Mouse (Mus musculus) midbrain, embryonic 16.5 days (tissue): ENCODE results near the gene Pot1a. TPM values are rescaled to one million over a fixed set of nuclear protein-coding genes. Genes with fewer than 3 reads are reported as not detected.

Experiments used
- ATAC-seq: fragments of 200-750 bp; cut with Nextera tagmentation; 2 replicates; pipeline ENCODE4 v1.8.0; 2017; ENCODE audit warnings: moderate TSS enrichment
- H3K27ac ChIP-seq: fragments of 300-500 bp; sonication (generic); 2 replicates; pipeline ENCODE4 v1.5.1; 2014; ENCODE audit warnings: mild to moderate bottlenecking, low read length, mixed read lengths
- H3K27me3 ChIP-seq: fragments of 300-500 bp; sonication (generic); 2 replicates; pipeline ENCODE4 v1.6.1; 2014; ENCODE audit warnings: low read depth, low read length, mixed read lengths; ENCODE audit not compliant: control insufficient read depth, insufficient read depth
- H3K36me3 ChIP-seq: fragments of 300-500 bp; sonication (generic); 2 replicates; pipeline ENCODE4 v1.6.1; 2014; ENCODE audit warnings: mild to moderate bottlenecking, low read length, moderate library complexity, mixed read lengths; ENCODE audit not compliant: control insufficient read depth, insufficient read depth
- H3K4me1 ChIP-seq: fragments of 300-500 bp; sonication (generic); 2 replicates; pipeline ENCODE4 v1.6.1; 2014; ENCODE audit warnings: mild to moderate bottlenecking, low read length, mixed read lengths; ENCODE audit not compliant: control insufficient read depth, insufficient read depth
- H3K4me2 ChIP-seq: fragments of 300-500 bp; sonication (generic); 2 replicates; pipeline ENCODE4 v1.6.1; 2014; ENCODE audit warnings: mild to moderate bottlenecking, low read length, mixed read lengths
- H3K4me3 ChIP-seq: fragments of 300-500 bp; sonication (generic); 2 replicates; pipeline ENCODE4 v1.5.1; 2014; ENCODE audit warnings: low read depth, mild to moderate bottlenecking, low read length, moderate library complexity, mixed read lengths
- H3K9ac ChIP-seq: fragments of 300-500 bp; sonication (generic); 2 replicates; pipeline ENCODE4 v1.6.1; 2014; ENCODE audit warnings: low read depth, low read length, mixed read lengths
- H3K9me3 ChIP-seq: fragments of 300-500 bp; sonication (generic); replicated peaks from 2 replicates; pipeline ENCODE4 v1.6.1; 2014; ENCODE audit warnings: mild to moderate bottlenecking, low read length, mixed read lengths; ENCODE audit not compliant: control insufficient read depth, poor library complexity, severe bottlenecking
- WGBS: fragments of 180-500 bp; shearing (Covaris S2); extraction: QIAGEN DNeasy Blood & Tissue Kit; methylation state at CpG from one replicate; pipeline ENCODE4 v1.1.7; 2014; 5-methylcytosine and 5-hydroxymethylcytosine counted together
- polyA plus RNA-seq: library from polyadenylated mRNA; unstranded; fragments of >200 nt; fragmentation: Nextera tagmentation; extraction: Ambion mirVana; gene quantifications from 2 replicates; pipeline ENCODE4 v1.2.1, GENCODE M21; 2015

Pot1a gene
- polyA plus RNA-seq, result 25.5 and 27.0 TPM in 2 replicates

DNA sequence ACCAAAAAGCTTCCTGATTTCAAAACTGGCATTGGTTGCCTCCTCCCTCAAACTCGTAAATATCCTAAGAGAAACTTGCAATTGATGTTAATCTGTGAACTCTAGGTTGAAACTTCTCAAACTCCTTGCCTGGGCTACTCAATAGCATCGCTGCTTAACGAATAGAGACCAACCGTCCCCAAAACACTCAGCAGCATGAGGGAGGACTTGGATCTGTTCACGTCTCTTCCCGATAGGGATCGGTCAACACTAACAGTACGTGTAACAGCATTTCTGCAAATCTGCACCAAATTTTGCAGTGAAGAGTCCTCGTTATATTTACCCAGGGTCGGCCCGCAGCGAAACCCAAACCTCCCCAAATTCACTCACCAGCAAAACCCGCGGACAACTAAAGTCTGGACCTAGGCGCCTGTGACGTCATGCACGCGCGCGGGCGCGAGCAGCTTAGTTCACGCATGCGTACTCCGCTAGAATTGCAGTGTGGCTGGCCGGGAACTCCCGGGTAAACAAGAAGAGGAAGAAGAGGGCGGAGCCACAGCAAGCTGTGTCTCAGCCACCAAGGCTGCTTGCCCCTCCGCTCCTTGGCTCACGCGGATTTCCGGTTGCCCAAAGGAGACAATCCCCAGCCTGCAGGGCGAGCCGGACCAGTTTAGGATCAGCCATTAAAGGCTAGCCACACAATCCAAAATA, at the start of gene Pot1a:
Gene Pot1a, minus strand, starts transcription at position 441 of the 690 bp plus-strand sequence.
- Histone ChIP-seq H3K27ac (peak within 1 kb of the TSS; percentile 81), H3K4me1 (peaks cover 5% of the 10 kb centered on the region; the same call in 1 of the 2 replicates), H3K27me3 (no peaks in the 10 kb centered on the region), H3K9me3 (no peaks in the 10 kb centered on the region), H3K4me3 (peak within 1 kb of the TSS; percentile 61), H3K4me2 (peak within 1 kb of the TSS; percentile 72), H3K36me3 (no peaks in the 10 kb centered on the region), H3K9ac (peak within 1 kb of the TSS; percentile 69)
- ATAC-seq, result peak; percentile 100
- WGBS, result 0% methylated on average over 34 of the region's 34 CpGs

DNA sequence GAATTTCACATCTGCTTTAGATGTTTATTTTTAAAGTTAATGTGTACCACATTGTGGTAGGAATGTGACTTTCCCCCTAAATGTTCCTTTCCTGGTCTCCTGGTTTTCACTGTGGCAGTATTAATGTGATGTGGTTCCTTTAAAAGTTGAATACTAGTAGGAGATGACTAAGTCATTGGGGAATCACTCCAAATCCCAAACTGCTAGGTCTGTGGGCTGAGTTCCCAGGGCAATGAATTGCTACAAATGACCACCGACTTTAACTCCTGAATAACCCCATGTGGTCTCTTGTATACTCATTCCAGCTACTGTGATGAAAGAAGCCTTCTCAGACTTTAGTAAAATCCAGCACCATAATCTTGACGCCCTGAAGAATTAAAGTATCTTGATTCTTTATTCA, 27.2 kb upstream of the Pot1a start:
- Histone ChIP-seq H3K27ac (no peak overlapping the region), H3K9ac (no peak overlapping the region), H3K36me3 (no peaks in the 10 kb centered on the region), H3K9me3 (no peaks in the 10 kb centered on the region), H3K4me3 (no peak overlapping the region), H3K27me3 (no peaks in the 10 kb centered on the region), H3K4me2 (no peak overlapping the region), H3K4me1 (no peaks in the 10 kb centered on the region)
- ATAC-seq, result no peak
- 28% methylated on average over 2 of the region's 2 CpGs for WGBS

DNA sequence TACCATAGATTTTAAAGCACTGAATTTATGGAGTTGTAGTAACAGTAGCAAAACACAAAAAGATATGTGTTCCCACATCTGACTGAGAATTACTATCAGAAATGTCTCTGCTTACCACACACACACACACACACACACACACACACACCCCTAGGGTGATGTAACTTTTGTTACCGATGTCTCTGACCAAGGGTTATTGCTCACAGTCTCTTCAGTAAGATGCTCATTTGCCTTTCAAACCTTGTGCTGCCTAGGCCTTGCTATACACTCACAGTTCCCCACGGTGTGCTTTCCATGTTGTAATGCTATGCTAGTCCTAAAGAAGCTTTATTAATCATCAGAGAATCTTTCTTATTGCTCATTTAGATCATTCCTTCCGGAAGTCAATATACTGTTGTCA, 3.0 kb downstream of the Pot1a start:
- no peaks in the 10 kb centered on the region for H3K27me3 ChIP-seq
- ATAC-seq, result no peak
- WGBS, result 83% methylated on average over 3 of the region's 3 CpGs
- no peak overlapping the region for H3K9ac ChIP-seq
- no peak overlapping the region for H3K4me3 ChIP-seq
- no peaks in the 10 kb centered on the region for H3K36me3 ChIP-seq
- H3K9me3 ChIP-seq, result no peaks in the 10 kb centered on the region
- peaks cover 5% of the 10 kb centered on the region; the same call in 1 of the 2 replicates for H3K4me1 ChIP-seq
- no peak overlapping the region for H3K27ac ChIP-seq
- no peak overlapping the region for H3K4me2 ChIP-seq

DNA sequence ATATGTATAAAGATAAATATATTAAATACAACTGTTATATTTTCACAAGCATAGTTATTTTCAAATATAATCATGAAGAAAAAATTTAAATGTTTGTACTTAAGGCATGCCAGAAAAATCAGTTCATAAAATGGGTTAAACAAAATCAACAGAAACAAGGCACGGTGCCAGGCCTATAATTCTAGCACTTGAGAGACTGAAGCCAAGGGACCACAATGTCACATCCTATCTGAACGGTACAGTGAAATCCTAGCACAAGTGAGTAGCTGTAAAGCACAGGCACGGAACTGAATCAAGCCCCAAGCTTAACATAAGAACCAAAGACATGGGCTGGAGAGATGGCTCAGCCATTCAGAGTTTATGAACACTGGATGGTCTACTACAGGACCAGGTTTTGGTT, 6.8 kb downstream of the Pot1a start:
- no peak for ATAC-seq
- no peaks in the 10 kb centered on the region for H3K36me3 ChIP-seq
- H3K4me1 ChIP-seq, result no peaks in the 10 kb centered on the region; the same call in 1 of the 2 replicates
- WGBS, result 66% methylated on average over 3 of the region's 3 CpGs
- no peaks in the 10 kb centered on the region for H3K27me3 ChIP-seq
- H3K27ac ChIP-seq, result no peak overlapping the region
- H3K9ac ChIP-seq, result no peak overlapping the region
- H3K4me3 ChIP-seq, result no peak overlapping the region
- H3K4me2 ChIP-seq, result no peak overlapping the region
- H3K9me3 ChIP-seq, result no peaks in the 10 kb centered on the region

DNA sequence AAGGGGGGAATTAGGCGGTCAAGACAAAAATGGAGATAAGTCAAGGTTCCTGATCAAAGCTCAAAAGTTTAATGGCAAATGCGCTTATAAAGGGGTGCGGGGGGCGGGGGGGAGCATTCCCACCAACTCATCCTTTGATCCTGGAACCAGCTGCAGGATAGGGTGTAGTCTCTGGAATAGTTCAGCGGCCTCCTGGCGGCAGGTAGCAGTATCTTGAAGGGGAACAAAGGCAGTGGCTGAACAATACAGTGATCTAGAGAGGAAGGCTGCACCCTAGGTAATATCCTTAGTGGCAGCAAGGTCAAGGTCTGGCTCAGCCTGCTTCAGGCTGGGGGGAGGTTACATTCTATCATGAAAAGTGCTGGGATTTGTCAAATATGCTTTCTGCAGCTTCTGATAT, 7.8 kb downstream of the Pot1a start:
- no peak for ATAC-seq
- no peaks in the 10 kb centered on the region for H3K4me1 ChIP-seq
- no peaks in the 10 kb centered on the region for H3K9me3 ChIP-seq
- no peaks in the 10 kb centered on the region for H3K36me3 ChIP-seq
- no peak overlapping the region for H3K27ac ChIP-seq
- no peaks in the 10 kb centered on the region for H3K27me3 ChIP-seq
- H3K9ac ChIP-seq, result no peak overlapping the region
- WGBS, result 75% methylated on average over 6 of the region's 6 CpGs
- no peak overlapping the region for H3K4me2 ChIP-seq
- H3K4me3 ChIP-seq, result no peak overlapping the region

DNA sequence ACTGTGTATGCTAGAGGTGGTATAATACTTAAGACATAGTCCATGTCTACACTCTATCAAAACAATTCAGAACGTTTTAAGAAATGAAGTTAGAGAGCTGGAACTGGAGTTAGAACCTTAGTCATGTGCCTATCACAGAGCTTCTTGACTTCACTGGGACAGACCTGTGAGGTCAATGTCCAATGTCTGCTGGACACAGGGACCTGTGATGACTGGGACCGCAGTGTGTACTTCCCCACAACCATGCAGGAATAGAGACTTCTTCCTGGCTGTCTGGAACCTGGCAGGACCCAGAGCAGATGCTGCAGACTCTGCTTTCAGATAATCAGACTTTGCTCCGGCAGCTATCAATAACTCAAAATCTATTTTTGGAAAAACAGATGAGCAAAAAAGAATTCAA, 40.8 kb downstream of the Pot1a start:
- H3K36me3 ChIP-seq, result peaks cover 3% of the 10 kb centered on the region; the same call in 1 of the 2 replicates
- 95% methylated on average over 3 of the region's 3 CpGs for WGBS
- ATAC-seq, result no peak

DNA sequence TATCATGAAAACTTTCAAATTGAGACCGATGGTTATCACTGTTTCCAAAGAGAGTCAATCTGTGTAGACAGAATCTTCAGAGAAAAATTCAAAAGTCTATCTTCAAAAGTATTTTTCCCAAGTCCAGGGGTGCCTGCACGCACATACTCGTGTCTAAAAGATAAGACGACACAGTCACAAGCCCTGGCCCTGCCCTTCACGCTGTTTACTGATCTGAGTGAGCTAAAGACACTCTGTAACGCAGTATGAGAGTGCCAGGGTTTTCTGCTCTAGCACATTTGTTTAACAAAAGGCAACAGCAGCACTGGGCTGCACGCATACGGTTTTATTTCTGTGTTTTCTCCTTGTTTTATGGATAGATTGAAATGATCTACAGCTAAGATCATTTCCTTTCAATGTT, 41.5 kb downstream of the Pot1a start:
- Histone ChIP-seq H3K36me3 (peaks cover 3% of the 10 kb centered on the region; the same call in 1 of the 2 replicates), H3K4me3 (no peak overlapping the region), H3K9me3 (no peaks in the 10 kb centered on the region), H3K27me3 (no peaks in the 10 kb centered on the region), H3K27ac (no peak overlapping the region), H3K4me1 (peaks cover 6% of the 10 kb centered on the region; the same call in 1 of the 2 replicates), H3K9ac (no peak overlapping the region), H3K4me2 (peak overlapping the region; percentile 48)
- ATAC-seq, result peak; percentile 81
- 60% methylated on average over 8 of the region's 8 CpGs for WGBS

More for the DNA sequence above, 40.8 kb downstream of the Pot1a start:
- Histone ChIP-seq H3K9me3 (no peaks in the 10 kb centered on the region), H3K4me3 (no peak overlapping the region), H3K27me3 (no peaks in the 10 kb centered on the region), H3K4me2 (no peak overlapping the region), H3K9ac (no peak overlapping the region), H3K27ac (no peak overlapping the region), H3K4me1 (peaks cover 6% of the 10 kb centered on the region; the same call in 1 of the 2 replicates)

DNA sequence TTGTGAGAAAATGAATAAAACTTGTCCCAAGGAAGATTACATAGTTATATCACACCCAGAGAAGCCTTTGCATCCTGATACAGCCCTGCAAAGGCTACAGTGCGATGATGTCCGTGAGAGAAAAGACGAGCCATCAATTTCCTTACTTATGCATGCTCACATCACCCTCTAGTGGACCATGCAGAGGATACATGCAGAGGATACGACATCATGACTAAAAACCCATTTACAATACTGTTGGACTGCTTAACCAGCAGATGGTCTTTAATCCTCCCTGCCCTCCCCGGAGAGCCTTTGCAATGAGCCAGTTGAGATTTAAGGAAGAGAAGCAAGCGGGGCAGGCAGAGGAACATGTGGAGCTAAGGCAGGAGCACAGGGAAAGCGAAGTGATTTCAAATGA, 42.0 kb downstream of the Pot1a start:
- peaks cover 4% of the 10 kb centered on the region for H3K36me3 ChIP-seq
- H3K9me3 ChIP-seq, result no peaks in the 10 kb centered on the region
- WGBS, result 12% methylated on average over 7 of the region's 7 CpGs
- ATAC-seq, result peak; percentile 94
- H3K27ac ChIP-seq, result no peak overlapping the region
- H3K27me3 ChIP-seq, result no peaks in the 10 kb centered on the region
- H3K9ac ChIP-seq, result no peak overlapping the region
- H3K4me1 ChIP-seq, result peaks cover 6% of the 10 kb centered on the region; the same call in 1 of the 2 replicates
- H3K4me3 ChIP-seq, result peak overlapping the region; percentile 18; the same call in 1 of the 2 replicates
- peak overlapping the region; percentile 48 for H3K4me2 ChIP-seq

DNA sequence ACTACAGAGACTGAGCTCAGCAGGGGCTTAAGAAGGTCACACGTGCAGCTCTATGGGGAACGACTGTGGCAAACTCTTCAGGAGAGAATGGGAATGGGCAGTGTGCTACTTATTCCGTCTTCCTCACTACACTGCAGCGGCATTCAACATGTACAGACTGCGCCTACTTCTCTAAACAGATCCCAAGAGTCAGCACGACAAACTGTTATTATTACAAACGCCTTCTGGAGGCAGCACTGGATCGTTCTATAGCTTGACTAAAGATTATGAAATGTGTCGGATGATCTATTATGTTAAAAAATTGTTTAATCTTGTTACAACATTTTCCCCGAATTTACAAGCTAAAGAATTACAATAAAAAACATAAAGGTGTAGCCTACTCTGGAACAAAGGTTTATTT, 42.8 kb downstream of the Pot1a start:
- no peak overlapping the region for H3K4me3 ChIP-seq
- H3K27ac ChIP-seq, result no peak overlapping the region
- 77% methylated on average over 10 of the region's 10 CpGs for WGBS
- H3K9me3 ChIP-seq, result no peaks in the 10 kb centered on the region
- no peaks in the 10 kb centered on the region for H3K27me3 ChIP-seq
- 0 out of 2 replicates have a peak, but pooled peaks have one; percentile 38 for ATAC-seq
- H3K4me2 ChIP-seq, result no peak overlapping the region
- peaks cover 6% of the 10 kb centered on the region; the same call in 1 of the 2 replicates for H3K4me1 ChIP-seq
- H3K9ac ChIP-seq, result no peak overlapping the region
- peaks cover 9% of the 10 kb centered on the region for H3K36me3 ChIP-seq
